Mouse (Mus musculus) olfactory bulb, adult 2 months (tissue): ENCODE data around the gene Ano1. TPM values are rescaled to one million over a fixed set of nuclear protein-coding genes. Genes with fewer than 3 reads are reported as not detected.

ENCODE experiments used
- H3K27ac ChIP-seq: fragments of 200-500 bp; 2 replicates; pipeline ENCODE4 v1.5.1; 2012; ENCODE audit warnings: low read depth, low read length; ENCODE audit not compliant: insufficient read depth
- H3K4me1 ChIP-seq: fragments of 200-500 bp; 2 replicates; pipeline ENCODE4 v1.6.1; 2012; ENCODE audit warnings: low read length; ENCODE audit not compliant: control insufficient read depth, insufficient read depth
- H3K4me3 ChIP-seq: fragments of 200-500 bp; 2 replicates; pipeline ENCODE4 v1.5.1; 2012; ENCODE audit warnings: mild to moderate bottlenecking, low read depth, low read length, moderate library complexity; ENCODE audit not compliant: insufficient read depth
- CTCF ChIP-seq: fragments of 200-500 bp; IDR thresholded peaks from 2 replicates; pipeline ENCODE4 v1.5.1; 2012; ENCODE audit warnings: low read depth, mild to moderate bottlenecking, low read length, moderate library complexity; ENCODE audit not compliant: insufficient read depth
- POLR2A ChIP-seq: fragments of 200-500 bp; IDR thresholded peaks from 2 replicates; pipeline ENCODE4 v1.6.1; 2012; ENCODE audit warnings: mild to moderate bottlenecking, low read depth, low read length, moderate library complexity; ENCODE audit not compliant: insufficient read depth
- WGBS: fragments of 180-500 bp; shearing (Covaris S2); methylation state at CpG from one replicate; pipeline ENCODE4 v1.1.7; 2018; 5-methylcytosine and 5-hydroxymethylcytosine counted together
- polyA plus RNA-seq: library from polyadenylated mRNA; stranded (reverse); fragments of >200 nt; gene quantifications from 2 replicates; pipeline ENCODE4 v1.2.4, GENCODE M21; 2012; ENCODE audit warnings: low replicate concordance; ENCODE audit not compliant: missing spikeins, insufficient read depth, insufficient read length

Gene Ano1
- polyA plus RNA-seq, 1 experiment, result not detected

- Histone ChIP-seq H3K4me1 (peaks cover 10% of the 10 kb centered on the region), H3K27ac (no peak overlapping the region), H3K4me3 (no peak overlapping the region)
- WGBS, result 81% methylated on average over 11 of the region's 11 CpGs
- TF ChIP-seq CTCF, result no peak
- TF ChIP-seq POLR2A, result no peak
These were observed 4.0 kb upstream of the Ano1 start for GRCm38 (mm10) chr7:144755511-144756378.

GRCm38 (mm10) chr7:144754722-144755121, 2.9 kb upstream of the Ano1 start:
- WGBS, result 70% methylated on average over 2 of the region's 2 CpGs
- H3K4me1 ChIP-seq, result peaks cover 10% of the 10 kb centered on the region
- H3K27ac ChIP-seq, result no peak overlapping the region
- no peak overlapping the region for H3K4me3 ChIP-seq
- TF ChIP-seq CTCF (no peak), POLR2A (no peak)

- no peak overlapping the region for H3K4me3 ChIP-seq
- WGBS, result 83% methylated on average over 9 of the region's 9 CpGs
- no peak overlapping the region for H3K27ac ChIP-seq
- H3K4me1 ChIP-seq, result peaks cover 10% of the 10 kb centered on the region
- TF ChIP-seq POLR2A (no peak), CTCF (no peak)
These were observed 1.9 kb upstream of the Ano1 start for GRCm38 (mm10) chr7:144753657-144754031.

GRCm38 (mm10) chr7:144752919-144753656, 1.3 kb upstream of the Ano1 start:
- WGBS, result 65% methylated on average over 14 of the region's 14 CpGs
- TF ChIP-seq CTCF (no peak), POLR2A (no peak)

GRCm38 (mm10) chr7:144747756-144748155, 4.0 kb downstream of the Ano1 start:
- H3K4me1 ChIP-seq, result 0 out of 2 replicates have a peak, but pooled peaks cover under 1% of the 10 kb centered on the region
- 78% methylated on average over 2 of the region's 2 CpGs for WGBS
- no peak overlapping the region for H3K27ac ChIP-seq
- H3K4me3 ChIP-seq, result no peak overlapping the region
- TF ChIP-seq CTCF, result no peak
- TF ChIP-seq POLR2A, result no peak

More at GRCm38 (mm10) chr7:144752919-144753656, 1.3 kb upstream of the Ano1 start:
- no peak overlapping the region for H3K27ac ChIP-seq
- H3K4me1 ChIP-seq, result peaks cover 10% of the 10 kb centered on the region
- H3K4me3 ChIP-seq, result no peak overlapping the region

- Histone ChIP-seq H3K4me1 (no peaks in the 10 kb centered on the region), H3K27ac (no peak overlapping the region), H3K4me3 (no peak overlapping the region)
- no peak for TF ChIP-seq POLR2A
- TF ChIP-seq CTCF, result no peak
- 96% methylated on average over 4 of the region's 4 CpGs for WGBS
These were observed 5.3 kb downstream of the Ano1 start for GRCm38 (mm10) chr7:144746466-144746865.

GRCm38 (mm10) chr7:144743874-144744273, 7.9 kb downstream of the Ano1 start:
- H3K4me3 ChIP-seq, result no peak overlapping the region
- peaks cover 6% of the 10 kb centered on the region; the same call in 1 of the 2 replicates for H3K4me1 ChIP-seq
- no peak for TF ChIP-seq POLR2A
- no peak for TF ChIP-seq CTCF
- WGBS, result 94% methylated on average over 5 of the region's 5 CpGs
- H3K27ac ChIP-seq, result no peak overlapping the region

GRCm38 (mm10) chr7:144740643-144741042, 11.1 kb downstream of the Ano1 start:
- H3K4me1 ChIP-seq, result peaks cover 14% of the 10 kb centered on the region; the same call in 1 of the 2 replicates
- no peak overlapping the region for H3K4me3 ChIP-seq
- no peak for TF ChIP-seq POLR2A
- TF ChIP-seq CTCF, result no peak
- no peak overlapping the region for H3K27ac ChIP-seq
- WGBS, result 54% methylated on average over 7 of the region's 7 CpGs

GRCm38 (mm10) chr7:144739810-144740209, 12.0 kb downstream of the Ano1 start:
- Histone ChIP-seq H3K4me1 (peaks cover 14% of the 10 kb centered on the region; the same call in 1 of the 2 replicates), H3K27ac (no peak overlapping the region), H3K4me3 (no peak overlapping the region)
- TF ChIP-seq CTCF, result no peak
- no peak for TF ChIP-seq POLR2A
- WGBS, result 32% methylated on average over 3 of the region's 3 CpGs
